Mouse (Mus musculus) midbrain, embryonic 12.5 days (tissue): ENCODE data around the gene Galntl6. TPM values are rescaled to one million over a fixed set of nuclear protein-coding genes. Genes with fewer than 3 reads are reported as not detected.
A peak's percentile ranks its signal among the peaks of the same experiment; 100 is the strongest.
"Not testable (repeated sequence)": the region's sequence is repeated elsewhere in the genome, so short reads cannot be mapped to it uniquely, and the experiment has no call there.

Experiments used
- ATAC-seq: fragments of 200-750 bp; cut with Nextera tagmentation; 2 replicates; pipeline ENCODE4 v1.8.0; 2017; ENCODE audit warnings: low read depth, moderate TSS enrichment, moderate library complexity; ENCODE audit not compliant: low FRiP score
- H3K27ac ChIP-seq: fragments of 300-500 bp; sonication (generic); replicated peaks from 2 replicates; pipeline ENCODE4 v1.5.1; 2016; ENCODE audit warnings: mild to moderate bottlenecking
- H3K27me3 ChIP-seq: fragments of 300-500 bp; sonication (generic); 2 replicates; pipeline ENCODE4 v1.6.1; 2016; ENCODE audit warnings: mild to moderate bottlenecking
- H3K36me3 ChIP-seq: fragments of 300-500 bp; sonication (generic); 2 replicates; pipeline ENCODE4 v1.6.1; 2016
- H3K4me1 ChIP-seq: fragments of 300-500 bp; sonication (generic); 2 replicates; pipeline ENCODE4 v1.6.1; 2016
- H3K4me2 ChIP-seq: fragments of 300-500 bp; sonication (generic); replicated peaks from 2 replicates; pipeline ENCODE4 v1.6.1; 2016; ENCODE audit warnings: mild to moderate bottlenecking, moderate library complexity
- H3K4me3 ChIP-seq: fragments of 300-500 bp; sonication (generic); 2 replicates; pipeline ENCODE4 v1.5.1; 2016; ENCODE audit warnings: mild to moderate bottlenecking
- H3K9ac ChIP-seq: fragments of 300-500 bp; sonication (generic); replicated peaks from 2 replicates; pipeline ENCODE4 v1.6.1; 2016; ENCODE audit warnings: mild to moderate bottlenecking, moderate library complexity
- H3K9me3 ChIP-seq: fragments of 300-500 bp; sonication (generic); 2 replicates; pipeline ENCODE4 v1.6.1; 2016; ENCODE audit warnings: mild to moderate bottlenecking
- WGBS: fragments of 180-500 bp; shearing (Covaris S2); methylation state at CpG from one replicate; pipeline ENCODE4 v1.1.7; 2016; 5-methylcytosine and 5-hydroxymethylcytosine counted together
- polyA plus RNA-seq: library from polyadenylated mRNA; unstranded; fragments of >200 nt; fragmentation: Nextera tagmentation; extraction: Ambion mirVana; gene quantifications from 2 replicates; pipeline ENCODE4 v1.2.1, GENCODE M21; 2016

Gene Galntl6
- polyA plus RNA-seq, 1 experiment from 2014 or later: 2.7 TPM

DNA sequence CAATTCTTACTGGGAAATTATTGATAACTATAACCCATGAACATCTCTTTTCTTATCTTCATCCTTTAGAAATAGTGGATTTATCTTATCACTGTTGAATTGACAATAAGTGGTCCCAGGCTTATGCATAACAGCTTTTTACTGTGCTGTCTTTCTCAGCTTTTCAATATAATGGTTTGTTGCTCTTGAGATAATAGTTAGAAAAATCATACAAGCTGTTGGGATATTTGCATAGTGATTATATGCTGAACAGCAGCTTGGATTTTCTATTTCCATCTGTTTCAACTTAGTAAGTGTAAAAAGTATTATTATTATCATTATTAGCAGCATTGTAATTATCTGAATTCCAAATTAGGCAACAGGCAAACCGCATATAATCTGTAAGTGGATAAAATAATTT lies 337.1 kb downstream of the Galntl6 start:
- no peak for ATAC-seq
- Histone ChIP-seq H3K27me3 (no peaks in the 10 kb centered on the region), H3K4me2 (no peak overlapping the region), H3K27ac (no peak overlapping the region), H3K9ac (no peak overlapping the region), H3K4me3 (no peak overlapping the region), H3K9me3 (no peaks in the 10 kb centered on the region), H3K36me3 (no peaks in the 10 kb centered on the region), H3K4me1 (no peaks in the 10 kb centered on the region)
- WGBS: 87% methylated on average over 1 of the region's 1 CpGs

DNA sequence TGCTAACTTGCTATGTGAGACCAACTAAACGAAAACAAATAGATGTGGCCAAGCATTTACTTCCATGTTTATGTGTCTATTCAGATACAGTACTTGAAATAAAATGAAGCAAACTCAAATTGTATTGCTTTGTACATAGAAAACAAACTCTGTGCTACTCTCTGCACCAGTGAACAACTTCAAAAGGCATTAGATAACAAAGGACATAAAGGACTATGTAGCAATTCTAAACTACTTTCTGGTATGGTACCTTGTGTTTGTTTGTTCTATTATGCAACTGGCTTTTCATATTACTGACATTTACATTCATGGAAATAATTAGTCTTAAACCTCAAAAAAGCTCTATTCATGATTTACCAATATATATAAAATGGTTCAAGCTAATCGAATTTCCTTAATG lies 344.4 kb downstream of the Galntl6 start:
- whole genome bisulfite sequencing: 64% methylated on average over 2 of the region's 2 CpGs
- no peak overlapping the region for H3K27ac ChIP-seq
- H3K9ac ChIP-seq: no peak overlapping the region
- no peaks in the 10 kb centered on the region for H3K4me1 ChIP-seq
- H3K36me3 ChIP-seq: no peaks in the 10 kb centered on the region
- H3K9me3 ChIP-seq: no peaks in the 10 kb centered on the region
- no peak for ATAC-seq
- H3K4me3 ChIP-seq: no peak overlapping the region
- H3K27me3 ChIP-seq: no peaks in the 10 kb centered on the region
- H3K4me2 ChIP-seq: no peak overlapping the region

DNA sequence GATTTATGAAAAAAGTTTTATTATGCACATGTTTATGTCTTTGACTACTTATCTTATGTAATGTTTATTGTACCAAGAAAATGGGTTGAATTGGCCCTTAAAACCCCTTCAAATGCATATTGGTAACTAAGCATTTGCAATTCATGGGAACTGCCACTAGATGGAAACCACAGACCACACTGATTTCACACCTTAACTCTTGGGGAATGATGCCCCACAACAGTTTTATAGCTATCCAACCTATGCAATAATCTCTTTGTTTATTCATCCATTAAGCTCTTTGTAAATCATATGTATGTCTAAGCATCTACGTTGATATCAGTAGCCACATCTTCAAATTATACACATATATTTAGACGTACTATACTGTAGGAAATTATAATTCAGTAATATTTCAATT lies 346.3 kb downstream of the Galntl6 start:
- no peak overlapping the region for H3K27ac ChIP-seq
- WGBS: 58% methylated on average over 2 of the region's 2 CpGs
- H3K4me2 ChIP-seq: no peak overlapping the region
- no peaks in the 10 kb centered on the region for H3K4me1 ChIP-seq
- H3K36me3 ChIP-seq: no peaks in the 10 kb centered on the region
- ATAC-seq: peak; percentile 72; the same call in 1 of the 2 replicates
- H3K9me3 ChIP-seq: no peaks in the 10 kb centered on the region
- H3K9ac ChIP-seq: no peak overlapping the region
- H3K4me3 ChIP-seq: no peak overlapping the region
- no peaks in the 10 kb centered on the region for H3K27me3 ChIP-seq

DNA sequence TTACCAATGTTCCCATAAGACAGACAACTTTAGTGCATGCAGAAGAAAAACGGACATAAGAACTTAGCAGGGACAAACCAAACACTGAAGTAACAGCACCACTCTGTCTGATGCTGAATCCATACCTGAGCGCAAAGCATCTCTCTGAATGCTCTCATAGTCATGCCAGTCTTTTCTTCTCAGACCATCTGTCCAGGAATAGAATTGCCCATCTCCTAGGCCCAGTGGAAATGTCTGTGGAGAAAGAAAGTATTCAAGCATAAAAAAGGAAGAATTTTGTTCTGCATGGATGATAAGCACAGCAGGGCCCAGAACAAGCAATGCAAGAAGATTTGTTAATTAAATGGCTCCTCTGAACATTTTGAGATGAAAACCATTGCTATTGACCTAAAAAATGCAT lies 376.7 kb downstream of the Galntl6 start:
- no peak overlapping the region for H3K9ac ChIP-seq
- no peaks in the 10 kb centered on the region for H3K9me3 ChIP-seq
- ATAC-seq: no peak
- no peaks in the 10 kb centered on the region for H3K27me3 ChIP-seq
- H3K4me3 ChIP-seq: no peak overlapping the region
- 86% methylated on average over 2 of the region's 2 CpGs for WGBS
- no peak overlapping the region for H3K27ac ChIP-seq
- H3K4me1 ChIP-seq: no peaks in the 10 kb centered on the region
- no peaks in the 10 kb centered on the region for H3K36me3 ChIP-seq
- H3K4me2 ChIP-seq: no peak overlapping the region

DNA sequence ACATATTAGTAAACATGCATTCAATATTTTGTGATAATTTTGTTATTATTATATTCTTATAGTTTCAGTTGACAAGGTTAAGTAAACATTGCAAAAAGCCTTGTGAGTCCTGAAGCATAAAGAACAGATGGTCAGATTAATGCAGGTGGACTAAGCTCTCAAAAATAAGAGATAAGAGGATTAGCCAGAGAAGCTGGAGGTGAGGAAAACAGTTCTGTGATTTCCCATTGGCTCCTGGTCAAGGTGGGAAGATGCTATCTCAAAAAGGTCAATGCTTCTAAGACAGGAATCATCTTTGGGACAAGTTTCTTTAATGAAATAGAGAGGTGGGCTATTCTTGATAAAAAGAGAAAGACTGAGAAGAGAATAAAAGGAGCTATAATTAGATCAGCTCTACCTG lies 377.8 kb downstream of the Galntl6 start:
- H3K27me3 ChIP-seq: no peaks in the 10 kb centered on the region

DNA sequence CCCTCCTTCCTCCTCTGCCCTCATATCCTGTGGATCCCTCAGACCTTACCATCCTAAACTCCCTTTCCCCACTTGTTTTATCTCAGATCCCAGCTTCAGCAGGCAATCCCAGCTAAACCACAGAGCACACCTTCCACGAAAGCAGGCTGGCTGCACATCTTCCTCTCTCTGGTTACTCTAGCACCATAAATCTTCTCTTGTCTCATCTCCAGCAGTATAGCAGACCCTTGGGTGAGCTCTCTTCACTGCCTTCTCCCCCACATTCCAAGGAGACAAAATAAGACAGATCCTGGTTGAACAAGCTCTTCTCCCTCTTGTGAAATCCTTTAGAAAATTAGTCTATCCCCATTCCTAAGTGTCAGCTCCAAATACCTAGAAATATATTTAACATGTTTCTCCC lies 389.0 kb downstream of the Galntl6 start:
- Histone ChIP-seq H3K27ac (no peak overlapping the region), H3K27me3 (no peaks in the 10 kb centered on the region), H3K4me2 (no peak overlapping the region), H3K9ac (no peak overlapping the region), H3K4me1 (peaks cover 3% of the 10 kb centered on the region; the same call in 1 of the 2 replicates), H3K9me3 (no peaks in the 10 kb centered on the region), H3K4me3 (no peak overlapping the region), H3K36me3 (no peaks in the 10 kb centered on the region)
- 39% methylated on average over 1 of the region's 1 CpGs for WGBS
- ATAC-seq: no peak

More for the DNA sequence above, 377.8 kb downstream of the Galntl6 start:
- ATAC-seq: no peak
- no peak overlapping the region for H3K4me3 ChIP-seq
- no peak overlapping the region for H3K9ac ChIP-seq
- no peaks in the 10 kb centered on the region for H3K9me3 ChIP-seq
- no peak overlapping the region for H3K4me2 ChIP-seq
- H3K27ac ChIP-seq: no peak overlapping the region
- H3K4me1 ChIP-seq: no peaks in the 10 kb centered on the region
- H3K36me3 ChIP-seq: no peaks in the 10 kb centered on the region

DNA sequence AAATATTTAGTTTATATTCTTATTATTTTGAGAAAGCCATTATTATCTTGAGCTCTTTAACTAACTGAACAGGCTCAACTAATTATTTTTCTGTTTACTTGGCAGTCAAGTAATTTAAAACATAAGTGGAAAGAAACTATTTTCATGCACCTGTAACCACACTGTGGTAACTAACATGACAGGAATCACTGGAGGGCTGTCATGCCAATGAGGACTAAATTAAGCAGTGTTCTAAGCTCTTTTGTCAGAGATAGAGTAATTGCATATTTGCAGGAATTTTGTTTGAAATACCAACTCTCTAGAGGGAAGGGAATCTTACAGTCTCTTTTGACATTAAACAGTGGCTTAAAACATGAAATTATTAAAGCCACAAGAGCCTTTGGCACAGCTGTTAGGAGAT lies 390.5 kb downstream of the Galntl6 start:
- Histone ChIP-seq H3K4me1 (peaks cover 3% of the 10 kb centered on the region; the same call in 1 of the 2 replicates), H3K27me3 (no peaks in the 10 kb centered on the region), H3K4me3 (no peak overlapping the region), H3K27ac (no peak overlapping the region), H3K9me3 (no peaks in the 10 kb centered on the region), H3K9ac (no peak overlapping the region), H3K4me2 (no peak overlapping the region), H3K36me3 (no peaks in the 10 kb centered on the region)
- no peak for ATAC-seq

DNA sequence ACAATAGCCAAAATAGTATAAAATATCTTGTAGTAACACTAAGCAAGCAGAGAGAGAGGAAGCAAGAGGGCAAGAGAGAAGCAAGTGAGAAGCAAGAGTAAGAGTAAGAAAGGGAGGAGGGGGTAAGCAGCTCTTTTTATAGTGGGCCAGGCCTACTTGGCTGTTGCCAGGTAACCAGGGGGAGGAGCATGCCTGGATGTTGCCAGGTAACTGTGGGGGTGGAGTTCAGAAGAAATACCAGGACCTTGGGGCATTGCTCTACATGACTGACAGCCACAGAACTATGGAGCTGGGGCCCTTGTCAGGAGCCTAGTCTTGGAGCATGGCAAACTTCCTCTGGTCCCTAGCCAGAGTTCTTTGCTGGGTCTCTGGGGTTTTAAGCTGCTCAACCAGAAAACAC lies 401.9 kb downstream of the Galntl6 start:
- H3K9me3 ChIP-seq: no peaks in the 10 kb centered on the region
- H3K9ac ChIP-seq: no peak overlapping the region
- no peak overlapping the region for H3K27ac ChIP-seq
- no peaks in the 10 kb centered on the region for H3K27me3 ChIP-seq
- no peak overlapping the region for H3K4me3 ChIP-seq
- no peaks in the 10 kb centered on the region for H3K4me1 ChIP-seq
- H3K4me2 ChIP-seq: no peak overlapping the region
- H3K36me3 ChIP-seq: no peaks in the 10 kb centered on the region
- ATAC-seq: no peak

DNA sequence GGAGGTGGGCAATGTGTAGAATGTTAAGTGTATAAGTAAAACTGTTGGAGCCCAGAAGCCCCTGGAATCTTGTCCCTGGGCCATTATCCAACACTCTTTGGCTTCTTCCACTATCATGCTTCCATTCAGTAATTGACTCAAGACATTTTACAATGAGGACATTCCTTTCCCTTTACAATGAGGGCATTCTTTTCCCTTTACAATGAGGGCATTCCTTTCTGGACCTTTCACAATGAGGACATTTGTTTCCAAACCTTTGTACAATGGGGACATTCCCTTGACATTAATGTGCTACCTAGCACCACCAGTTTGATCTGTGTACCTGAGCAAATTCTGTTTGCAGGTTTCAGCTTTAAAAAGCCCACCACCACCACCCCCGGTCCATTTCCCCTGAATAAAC lies 403.4 kb downstream of the Galntl6 start:
- no peaks in the 10 kb centered on the region for H3K4me1 ChIP-seq
- ATAC-seq: no peak
- 69% methylated on average over 1 of the region's 1 CpGs for WGBS
- no peak overlapping the region for H3K4me2 ChIP-seq
- H3K9me3 ChIP-seq: no peaks in the 10 kb centered on the region
- H3K27me3 ChIP-seq: no peaks in the 10 kb centered on the region
- no peak overlapping the region for H3K4me3 ChIP-seq
- H3K27ac ChIP-seq: no peak overlapping the region
- no peak overlapping the region for H3K9ac ChIP-seq
- no peaks in the 10 kb centered on the region for H3K36me3 ChIP-seq

DNA sequence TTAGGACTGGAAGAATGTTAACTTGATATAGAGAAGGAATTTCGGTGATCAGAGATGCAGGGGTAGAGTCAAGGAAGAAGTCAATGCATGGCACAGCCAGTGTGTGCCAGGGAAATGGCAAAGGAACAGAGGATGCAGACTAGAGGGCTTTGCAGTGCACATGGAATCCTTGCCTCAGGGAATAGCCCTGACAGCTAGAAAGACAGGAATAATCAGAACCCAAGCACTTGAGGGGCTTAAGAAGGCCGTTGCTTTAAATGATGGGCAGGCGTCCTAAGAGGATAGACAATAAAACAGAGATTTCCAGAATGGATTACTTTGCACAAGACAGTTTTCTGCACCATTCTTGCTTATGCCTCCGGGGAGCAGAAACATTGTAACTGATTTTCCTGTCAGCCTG lies 425.3 kb downstream of the Galntl6 start:
- no peak overlapping the region for H3K27ac ChIP-seq
- no peak overlapping the region for H3K4me2 ChIP-seq
- WGBS: 58% methylated on average over 4 of the region's 4 CpGs
- no peaks in the 10 kb centered on the region for H3K27me3 ChIP-seq
- no peaks in the 10 kb centered on the region for H3K4me1 ChIP-seq
- H3K9ac ChIP-seq: no peak overlapping the region
- no peaks in the 10 kb centered on the region for H3K36me3 ChIP-seq
- no peak overlapping the region for H3K4me3 ChIP-seq
- no peaks in the 10 kb centered on the region for H3K9me3 ChIP-seq
- ATAC-seq: peak; percentile 62; the same call in 1 of the 2 replicates

DNA sequence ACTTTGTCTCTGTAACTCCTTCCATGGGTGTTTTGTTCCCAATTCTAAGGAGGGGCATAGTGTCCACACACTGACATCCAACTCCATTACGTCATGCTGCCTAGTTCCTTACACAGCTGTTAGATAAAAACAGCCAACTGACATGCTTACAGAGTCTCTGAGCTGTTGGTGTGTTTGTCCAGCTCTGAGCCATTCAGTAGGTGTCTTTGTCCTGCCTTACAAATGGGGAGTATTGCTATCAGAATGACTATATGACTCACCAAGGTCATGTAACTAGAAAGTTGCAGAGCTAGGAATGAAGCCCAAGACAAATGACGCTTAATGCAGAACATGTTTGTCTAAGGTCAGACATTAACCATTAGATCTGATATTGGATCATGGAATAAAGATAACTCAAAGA lies 449.1 kb downstream of the Galntl6 start:
- not testable (repeated sequence) for H3K4me3 ChIP-seq, H3K4me1 ChIP-seq, H3K27ac ChIP-seq, H3K36me3 ChIP-seq, H3K4me2 ChIP-seq, H3K9me3 ChIP-seq, H3K9ac ChIP-seq, ATAC-seq, H3K27me3 ChIP-seq
- WGBS: 90% methylated on average over 2 of the region's 2 CpGs

DNA sequence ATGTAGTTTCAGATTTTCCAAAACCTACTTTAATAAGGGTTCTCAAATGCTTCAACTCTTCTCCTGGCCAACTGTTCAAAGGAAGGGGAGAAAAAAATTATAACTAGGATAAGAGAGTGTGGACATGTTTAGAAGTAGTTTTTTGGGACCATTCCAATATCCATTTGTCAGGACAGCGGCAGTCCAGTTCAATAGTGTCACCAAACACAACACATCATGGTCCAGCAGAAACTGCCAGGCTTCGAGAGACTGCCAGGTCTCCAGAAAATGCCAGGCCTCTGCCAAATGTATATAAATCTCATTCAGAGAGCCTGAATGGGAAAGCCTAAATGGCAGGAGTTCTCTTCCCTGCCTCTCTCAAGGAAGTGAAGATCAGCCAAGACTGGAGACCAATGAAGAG lies 469.7 kb downstream of the Galntl6 start:
- no peak for ATAC-seq
- H3K4me3 ChIP-seq: no peak overlapping the region
- H3K9ac ChIP-seq: no peak overlapping the region
- no peaks in the 10 kb centered on the region for H3K27me3 ChIP-seq
- no peaks in the 10 kb centered on the region for H3K36me3 ChIP-seq
- no peak overlapping the region for H3K4me2 ChIP-seq
- 87% methylated on average over 2 of the region's 2 CpGs for WGBS
- H3K27ac ChIP-seq: no peak overlapping the region
- H3K9me3 ChIP-seq: no peaks in the 10 kb centered on the region
- H3K4me1 ChIP-seq: no peaks in the 10 kb centered on the region

DNA sequence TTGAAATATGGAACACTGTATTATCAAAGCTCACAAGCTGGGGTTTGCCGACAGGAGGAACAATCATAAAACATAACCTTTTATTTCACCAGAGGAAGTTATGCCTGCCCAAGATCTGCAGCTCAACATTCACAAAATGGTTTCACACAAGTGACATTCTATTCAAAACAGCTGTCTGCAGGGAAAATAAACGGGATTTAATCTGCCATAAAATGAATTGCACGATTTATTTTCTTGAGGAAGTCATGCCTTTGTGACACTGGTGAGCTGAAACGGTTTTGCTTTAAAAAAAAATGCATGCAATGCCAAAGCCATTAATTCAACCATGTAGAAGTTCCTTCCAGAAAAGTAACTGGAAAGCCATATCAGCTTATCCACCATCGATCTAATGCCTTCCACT lies 494.0 kb downstream of the Galntl6 start:
- Histone ChIP-seq H3K27me3 (no peaks in the 10 kb centered on the region), H3K4me1 (no peaks in the 10 kb centered on the region), H3K27ac (no peak overlapping the region), H3K9ac (no peak overlapping the region), H3K4me2 (no peak overlapping the region), H3K36me3 (no peaks in the 10 kb centered on the region), H3K4me3 (no peak overlapping the region), H3K9me3 (no peaks in the 10 kb centered on the region)
- WGBS: 63% methylated on average over 5 of the region's 5 CpGs
- no peak for ATAC-seq
